ENCODE assay signal across 26 mouse cellular contexts in the genomic region with DNA sequence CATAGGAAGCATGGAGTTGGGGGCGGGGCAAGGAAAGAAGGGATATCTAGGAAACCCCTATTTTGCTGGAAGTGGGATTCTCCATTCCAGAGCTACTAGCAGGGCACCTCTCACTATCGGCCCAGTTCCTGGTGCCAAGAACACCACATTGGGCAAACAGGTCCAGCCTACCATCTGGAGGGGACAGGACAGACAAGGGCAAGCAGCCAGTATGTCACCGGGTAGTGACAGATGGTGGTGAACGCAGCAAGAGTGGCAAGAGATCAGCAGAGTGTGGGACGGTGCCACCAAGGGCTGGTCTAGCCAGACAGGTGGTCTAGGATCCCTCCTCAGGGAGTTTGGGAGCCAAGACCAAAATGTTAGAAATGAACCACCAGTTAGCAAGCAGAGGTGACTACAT. TPM values are rescaled to one million over a fixed set of nuclear protein-coding genes. Genes with fewer than 3 reads are reported as not detected.
A peak's percentile ranks its signal among the peaks of the same experiment; 100 is the strongest.
DNase-seq lines count a peak whose midpoint lies in the region; ATAC-seq and TF ChIP-seq lines count a peak whose summit lies in the region.
"Had no signal": no experiment of that assay in that cellular context is flagged by ENCODE, and none has a peak within 500 bp of the region (broad histone marks: within the 10 kb centered on the region; RNA-seq: fewer than 3 reads in every experiment).

No protein-coding gene starts in this region.

- no peak for DNase-seq in forebrain, postnatal 0 days
- DNase-seq in left cerebral cortex, postnatal 4 days: peak; percentile 94
- DNase-seq in left cerebral cortex, adult 9 months (ENCODE audit: low spot score in 2 of 2): no peak
- DNase-seq in cerebellum, adult 8-10 months: peak; percentile 94
- DNase-seq in cerebellum, postnatal 4 days (ENCODE audit: low spot score in 2 of 2): peak; percentile 41 to 70
- DNase-seq in heart, adult 18-20 months: no peak
- DNase-seq in left cerebral cortex, adult 2 months (ENCODE audit: extremely low spot score in 1 of 2, low spot score in 2 of 2): no peak
- DNase-seq: adrenal gland, postnatal 14 days; embryo, embryonic 11 days; gastrocnemius, postnatal 36 days; heart, postnatal 10 days; liver; liver, postnatal 0 days; lung, postnatal 14 days; midbrain, embryonic 14.5 days; right cerebral cortex, postnatal 14 days; spleen, adult 18-20 months; thymus, postnatal 4 days had no signal

- intact Hi-C loops in left cerebral cortex, postnatal 4 days (cut with DNase I): no loop called here
- intact Hi-C loops in left cerebral cortex, adult 2 months (cut with DNase I): no loop called here

- H3K36me3 ChIP-seq in forebrain, embryonic 13.5 days (ENCODE audit: poor library complexity, severe bottlenecking): no peaks in the 10 kb centered on the region
- H3K36me3 ChIP-seq in forebrain, postnatal 0 days (ENCODE audit: insufficient read depth): no peaks in the 10 kb centered on the region
- H3K36me3 ChIP-seq: G1E; hindbrain, embryonic 12.5 days had no signal

- no peak for TF ChIP-seq CTCF in forebrain, postnatal 0 days (IDR thresholded peaks at IDR 0.05; ENCODE audit: low read depth)
- TF ChIP-seq CTCF in left cerebral cortex, adult 2 months (IDR thresholded peaks at IDR 0.05): no peak

- peak; percentile 41; the same call in 1 of the 2 replicates for ATAC-seq in forebrain, embryonic 13.5 days
- no peak for ATAC-seq in forebrain, postnatal 0 days
- ATAC-seq: activated CD4-positive, CD25-positive, alpha-beta regulatory T cell, adult 4 months; intestine, postnatal 0 days; liver, postnatal 0 days had no signal

- no peak overlapping the region for H3K4me2 ChIP-seq in forebrain, embryonic 13.5 days
- H3K4me2 ChIP-seq in forebrain, postnatal 0 days (ENCODE audit: low read depth): no peak overlapping the region
- H3K4me2 ChIP-seq: heart, embryonic 11.5 days; hindbrain, embryonic 12.5 days had no signal

- no peaks in the 10 kb centered on the region for H3K27me3 ChIP-seq in forebrain, embryonic 13.5 days
- H3K27me3 ChIP-seq in forebrain, postnatal 0 days (ENCODE audit: insufficient read depth, low read length): no peaks in the 10 kb centered on the region
- H3K27me3 ChIP-seq: hindbrain, embryonic 12.5 days had no signal

- H3K9ac ChIP-seq in forebrain, embryonic 13.5 days: no peak overlapping the region
- H3K9ac ChIP-seq in forebrain, postnatal 0 days: no peak overlapping the region
- H3K9ac ChIP-seq: hindbrain, embryonic 12.5 days; liver, postnatal 0 days had no signal

- no peaks in the 10 kb centered on the region for H3K9me3 ChIP-seq in forebrain, embryonic 13.5 days (replicated peaks)
- no peaks in the 10 kb centered on the region for H3K9me3 ChIP-seq in forebrain, postnatal 0 days (ENCODE audit: low read length)
- H3K9me3 ChIP-seq: hindbrain, embryonic 12.5 days had no signal

- 78% methylated on average over 5 of the region's 5 CpGs for WGBS in forebrain, embryonic 13.5 days
- WGBS in forebrain, postnatal 0 days: 57% methylated on average over 5 of the region's 5 CpGs

- no peak overlapping the region for H3K27ac ChIP-seq in forebrain, embryonic 13.5 days
- H3K27ac ChIP-seq in forebrain, postnatal 0 days (ENCODE audit: low read depth, low read length): no peak overlapping the region
- no peak overlapping the region for H3K27ac ChIP-seq in left cerebral cortex, adult 2 months
- H3K27ac ChIP-seq: hindbrain, embryonic 12.5 days had no signal

- H3K4me1 ChIP-seq in forebrain, embryonic 13.5 days: no peaks in the 10 kb centered on the region
- H3K4me1 ChIP-seq in forebrain, postnatal 0 days (ENCODE audit: insufficient read depth): no peaks in the 10 kb centered on the region
- H3K4me1 ChIP-seq: hindbrain, embryonic 12.5 days had no signal

- H3K4me3 ChIP-seq in forebrain, embryonic 13.5 days: no peak overlapping the region
- H3K4me3 ChIP-seq in forebrain, postnatal 0 days (ENCODE audit: low read depth, low read length): no peak overlapping the region
- H3K4me3 ChIP-seq in left cerebral cortex, adult 2 months: no peak overlapping the region
- H3K4me3 ChIP-seq: hindbrain, embryonic 12.5 days; myocyte had no signal

RNA-seq across cellular contexts. Expression of gene Efcab6, which starts 28.1 kb away (rescaled TPM):
- 1.9 and 2.3 TPM in 2 replicates for polyA plus RNA-seq in forebrain, embryonic 13.5 days (2015; fragmentation: Nextera tagmentation; extraction: Ambion mirVana)
- 6.0 and 9.2 TPM in 2 replicates for total RNA-seq in forebrain, postnatal 0 days (2014; rRNA removed)
- polyA plus RNA-seq in forebrain, postnatal 0 days (2015; fragmentation: Nextera tagmentation; extraction: Ambion mirVana): 3.2 and 4.4 TPM in 2 replicates
- total RNA-seq in left cerebral cortex, postnatal 4 days (2021): 10 to 100 TPM; 20.4 to 24.1 TPM
- total RNA-seq in heart, adult 18-20 months (2021): under 1 TPM in 1 of 2 experiments, not detected in 1; 0.08 TPM
- total RNA-seq in left cerebral cortex, adult 2 months (2021): 10 to 100 TPM; 16.7 to 17.5 TPM
- total RNA-seq: adrenal gland, postnatal 14 days; G1E; heart, postnatal 10 days; megakaryocyte, adult 5-6 weeks had no signal
- polyA plus RNA-seq: activated CD4-positive, CD25-positive, alpha-beta regulatory T cell, adult 4 months; G1E; heart, embryonic 11.5 days; intestine, postnatal 0 days; liver, postnatal 0 days; myocyte had no signal

Comparison
In these comparisons a context has a peak if more than half of its experiments do, and no peak if none do; other contexts are left out.
1. DNase-seq: peak in left cerebral cortex, postnatal 4 days (single experiment), cerebellum, adult 8-10 months (single experiment) and cerebellum, postnatal 4 days (2 of 2); none in forebrain, postnatal 0 days (single experiment), left cerebral cortex, adult 9 months (0 of 2), heart, adult 18-20 months (0 of 2) and left cerebral cortex, adult 2 months (0 of 2).